Mouse (Mus musculus): Measurements from ENCODE around the gene Klhdc10.

The Klhdc10 gene

GRCm38 (mm10) chr6:30468058-30468457, 66.4 kb downstream of the Klhdc10 start:
- in situ Hi-C loops (cut with MseI, MboI) = no loop called here

DNA sequence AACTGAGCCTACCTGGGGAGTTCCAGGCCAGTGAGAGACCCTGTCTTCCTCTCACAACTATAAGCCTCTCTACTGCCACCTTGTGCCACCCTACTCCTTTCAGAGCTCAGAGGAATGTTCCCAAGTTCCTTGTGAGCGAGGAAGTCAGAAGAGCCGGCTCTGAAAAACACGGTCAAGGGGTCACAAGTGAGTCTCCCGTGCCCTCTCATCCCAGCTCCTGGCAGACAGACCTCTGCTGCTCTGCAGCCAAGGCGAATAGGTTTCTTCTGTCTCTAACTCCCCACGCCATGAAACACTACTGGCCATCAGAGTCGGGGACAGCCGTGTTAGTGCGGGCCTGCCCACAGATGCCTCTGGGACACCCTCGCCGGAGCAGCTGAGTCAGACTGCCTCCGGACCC, 67.0 kb downstream of the Klhdc10 start:
- in situ Hi-C loops (cut with MseI, MboI) = no loop called here

- in situ Hi-C loops (cut with MseI, MboI) = no loop called here
Observed at GRCm38 (mm10) chr6:30469370-30469769, 67.7 kb downstream of the Klhdc10 start.

GRCm38 (mm10) chr6:30471706-30472105, 70.0 kb downstream of the Klhdc10 start:
- in situ Hi-C loops (cut with MseI, MboI) = no loop called here

- in situ Hi-C loops (cut with MseI, MboI) = no loop called here
Observed at GRCm38 (mm10) chr6:30476025-30476765, 74.5 kb downstream of the Klhdc10 start.

DNA sequence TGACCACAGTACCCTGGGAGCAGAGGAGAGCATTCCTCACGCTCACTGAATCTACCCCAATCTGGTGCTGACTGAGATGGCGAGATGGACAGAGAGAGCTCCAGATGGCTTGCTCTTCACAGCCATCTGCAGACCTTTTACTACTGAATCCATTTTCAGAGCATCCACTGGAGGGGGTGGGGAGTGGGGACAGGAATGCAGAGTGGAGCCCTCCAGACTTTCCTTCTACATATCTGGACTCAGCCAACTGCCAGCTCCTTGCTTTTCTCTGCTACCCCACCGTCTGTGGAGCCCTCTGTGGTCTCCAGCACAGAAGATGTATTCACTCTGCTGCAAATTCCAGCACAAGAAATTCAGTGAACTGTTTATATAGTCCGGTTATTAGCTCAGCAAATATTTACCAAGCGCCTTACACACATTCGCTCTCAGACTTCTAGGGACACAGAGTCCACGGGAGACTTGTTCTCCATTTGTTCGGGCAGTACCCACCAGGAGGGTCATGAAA, 75.6 kb downstream of the Klhdc10 start:
- in situ Hi-C loops (cut with MseI, MboI) = no loop called here

- in situ Hi-C loops (cut with MseI, MboI) = no loop called here
Observed at GRCm38 (mm10) chr6:30477784-30478183, 76.1 kb downstream of the Klhdc10 start.

DNA sequence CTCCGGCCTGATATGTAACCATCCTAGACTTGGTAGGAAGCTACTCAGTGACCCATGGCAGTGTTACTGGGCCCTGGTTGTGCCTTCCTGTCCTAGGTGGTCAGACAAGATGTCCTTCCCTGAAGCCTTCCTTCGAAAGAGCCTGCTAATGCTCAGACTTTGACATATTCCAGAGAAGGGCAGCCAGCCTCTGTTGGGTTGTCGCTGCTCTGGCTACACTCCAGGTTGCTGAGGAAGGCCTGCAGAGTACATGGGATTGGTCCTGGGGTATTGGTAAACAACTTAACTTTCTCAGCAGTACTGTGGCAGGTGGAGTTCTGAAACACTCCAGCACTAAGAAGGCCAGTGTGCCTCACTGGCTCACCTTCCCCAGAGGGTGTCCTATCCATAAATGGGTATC, 77.8 kb downstream of the Klhdc10 start:
- in situ Hi-C loops (cut with MseI, MboI) = no loop called here

- in situ Hi-C loops (cut with MseI, MboI) = no loop called here
Observed at GRCm38 (mm10) chr6:30482908-30483307, 81.2 kb downstream of the Klhdc10 start.

GRCm38 (mm10) chr6:30486504-30486903, 84.8 kb downstream of the Klhdc10 start:
- in situ Hi-C loops (cut with MseI, MboI) = no loop called here

- in situ Hi-C loops (cut with MseI, MboI) = no loop called here
Observed at GRCm38 (mm10) chr6:30499049-30499448, 97.4 kb downstream of the Klhdc10 start.

Measured in mouse trophoblast stem cell (cell line).